Mouse (Mus musculus) heart, adult 2 months (tissue): ENCODE measurements at regions not wholly inside any gene's neighbourhood (a gene's known extent, or its start where the extent isn't known, plus 50 kb on each side); places are given as distances from the start of the nearest gene placed in this dataset.

Source experiments
- CTCF ChIP-seq: fragments of 200-600 bp; IDR thresholded peaks from 2 replicates; pipeline ENCODE4 v1.8.1; 2022; ENCODE audit warnings: antibody characterized with exemption, mild to moderate bottlenecking, moderate library complexity
- POLR2A ChIP-seq: fragments of 200-500 bp; IDR thresholded peaks from 2 replicates; pipeline ENCODE4 v1.6.1; 2011; ENCODE audit warnings: mild to moderate bottlenecking, low read depth, low read length, control low read depth; ENCODE audit not compliant: insufficient read depth

- TF ChIP-seq CTCF (no peak), POLR2A (no peak)
Measured at GRCm38 (mm10) chr13:83747671-83748070, 243.8 kb downstream of the Mef2c start.
